Mouse (Mus musculus) left cerebral cortex, postnatal 4 days (tissue): ENCODE data around the gene Cep112. TPM values are rescaled to one million over a fixed set of nuclear protein-coding genes. Genes with fewer than 3 reads are reported as not detected.

ENCODE experiments used
- DNase-seq: peaks from one replicate; pipeline ENCODE4 v3.0.0-alpha.2; 2022
- intact Hi-C: fragments of 180-260 bp; cut with DNase I; formaldehyde crosslinking; loops from one replicate; pipeline ENCODE4 v1.15.1; 2025
- total RNA-seq, 2 experiments: library from RNA; stranded (reverse); gene quantifications; 2 replicates each; pipeline ENCODE4 v1.2.3; 2021

Cep112 gene
- total RNA-seq, 2 experiments from 2014 or later, result 16.1 to 17.7 TPM

- intact Hi-C loops, result no loop called here
- DNase-seq, result no peak
These were observed 19.0 kb downstream of the Cep112 start for GRCm38 (mm10) chr11:108443893-108444563.

GRCm38 (mm10) chr11:108447148-108447547 lies 22.2 kb downstream of the Cep112 start:
- intact Hi-C loops, result loop anchor here (5.0 kb wide), 1 partner anchor 750 kb away; no protein-coding TSS in a partner anchor
- DNase-seq, result peak; percentile 42

- intact Hi-C loops, result loop anchor here (2.0 to 5.0 kb wide), 3 partner anchors 471 to 747 kb away; partner anchors contain the start of gene Axin2
- DNase-seq, result peak; percentile 76
These were observed 24.8 kb downstream of the Cep112 start for GRCm38 (mm10) chr11:108449811-108450210.

- intact Hi-C loops, result no loop called here
- DNase-seq, result no peak
These were observed 34.6 kb downstream of the Cep112 start for GRCm38 (mm10) chr11:108459599-108459998.

- intact Hi-C loops, result no loop called here
- DNase-seq, result no peak
These were observed 39.1 kb downstream of the Cep112 start for GRCm38 (mm10) chr11:108464138-108464537.

GRCm38 (mm10) chr11:108464715-108465301 lies 39.8 kb downstream of the Cep112 start:
- no peak for DNase-seq
- intact Hi-C loops, result no loop called here

- intact Hi-C loops, result no loop called here
- DNase-seq, result no peak
These were observed 50.7 kb downstream of the Cep112 start for GRCm38 (mm10) chr11:108475738-108476137.

- intact Hi-C loops, result no loop called here
- DNase-seq, result no peak
These were observed 51.2 kb downstream of the Cep112 start for GRCm38 (mm10) chr11:108476226-108476625.

GRCm38 (mm10) chr11:108483976-108484375 lies 59.0 kb downstream of the Cep112 start:
- no peak for DNase-seq
- intact Hi-C loops, result no loop called here

- intact Hi-C loops, result no loop called here
- DNase-seq, result no peak
These were observed 63.3 kb downstream of the Cep112 start for GRCm38 (mm10) chr11:108488256-108488655.

GRCm38 (mm10) chr11:108489863-108490262 lies 64.9 kb downstream of the Cep112 start:
- DNase-seq, result no peak
- intact Hi-C loops, result no loop called here

GRCm38 (mm10) chr11:108508190-108508589 lies 83.2 kb downstream of the Cep112 start:
- intact Hi-C loops, result no loop called here
- no peak for DNase-seq

- intact Hi-C loops, result no loop called here
- DNase-seq, result no peak
These were observed 102.9 kb downstream of the Cep112 start for GRCm38 (mm10) chr11:108527725-108528363.

GRCm38 (mm10) chr11:108532901-108533300 lies 107.9 kb downstream of the Cep112 start:
- no peak for DNase-seq
- intact Hi-C loops, result no loop called here

GRCm38 (mm10) chr11:108534014-108534413 lies 109.0 kb downstream of the Cep112 start:
- DNase-seq, result no peak
- intact Hi-C loops, result no loop called here

GRCm38 (mm10) chr11:108552997-108553622 lies 128.1 kb downstream of the Cep112 start:
- intact Hi-C loops, result no loop called here
- no peak for DNase-seq

GRCm38 (mm10) chr11:108553881-108554280 lies 128.9 kb downstream of the Cep112 start:
- intact Hi-C loops, result no loop called here
- no peak for DNase-seq

GRCm38 (mm10) chr11:108558544-108558943 lies 133.6 kb downstream of the Cep112 start:
- peak; percentile 51 for DNase-seq
- intact Hi-C loops, result no loop called here

- intact Hi-C loops, result no loop called here
These were observed 134.5 kb downstream of the Cep112 start for GRCm38 (mm10) chr11:108559506-108559905.

GRCm38 (mm10) chr11:108562076-108562475 lies 137.1 kb downstream of the Cep112 start:
- DNase-seq, result no peak
- intact Hi-C loops, result no loop called here

More at GRCm38 (mm10) chr11:108559506-108559905, 134.5 kb downstream of the Cep112 start:
- no peak for DNase-seq

- DNase-seq, result peak; percentile 3
- intact Hi-C loops, result no loop called here
These were observed 161.7 kb downstream of the Cep112 start for GRCm38 (mm10) chr11:108586551-108587184.
